Mouse (Mus musculus): Measurements from ENCODE around the gene Pde7b. TPM values are rescaled to one million over a fixed set of nuclear protein-coding genes. Genes with fewer than 3 reads are reported as not detected.

Pde7b gene
- polyA plus RNA-seq (2012; rRNA removed) = 0.11 and 0.22 TPM in 2 replicates
- polyA plus RNA-seq (2014; fragmentation: Nextera tagmentation; extraction: Ambion mirVana) = 0.18 and 0.39 TPM in 2 replicates

GRCm38 (mm10) chr10:20724906-20725305 is at the start of gene Pde7b:
Pde7b (minus strand) TSS chr10:20725078.
- Histone ChIP-seq H3K36me3 (replicated peaks; ENCODE audit: control insufficient read depth, insufficient read depth, low read depth) (no peaks in the 10 kb centered on the region), H3K4me3 (ENCODE audit: insufficient read depth in 1 of 2, low read depth in 2 of 2, low read length in 2 of 2) (peak within 1 kb of the TSS; percentile 29 to 42), H3K4me2 (ENCODE audit: low read depth) (peak within 1 kb of the TSS; percentile 67), H3K4me1 (replicated peaks; ENCODE audit: control insufficient read depth in 2 of 2, insufficient read depth in 2 of 2, low read length in 1 of 2) (peaks cover 0 to 10% of the 10 kb centered on the region in 2 experiments; a peak in 2 of 4 replicates), H3K27ac (no peak within 1 kb of the TSS), H3K9me3 (ENCODE audit: control insufficient read depth, low read length) (no peaks in the 10 kb centered on the region), H3K9ac (replicated peaks) (peak within 1 kb of the TSS; percentile 56), H3K27me3 (ENCODE audit: control insufficient read depth, insufficient read depth, low read length) (no peaks in the 10 kb centered on the region)
- TF ChIP-seq EP300 (IDR thresholded peaks at IDR 0.05; ENCODE audit: low read depth) (no peak), CTCF (IDR thresholded peaks at IDR 0.05; ENCODE audit: low read depth) (no peak)
- WGBS (ENCODE audit: insufficient replicate concordance) = 10% methylated on average over 17 of the region's 17 CpGs
- ATAC-seq (ENCODE audit: insufficient read depth) = peak; percentile 57; the same call in 1 of the 2 replicates
- peak; percentile 17 to 31 (median 26) for DNase-seq (ENCODE audit: low read depth in 3 of 3, low spot score in 3 of 3)

DNA sequence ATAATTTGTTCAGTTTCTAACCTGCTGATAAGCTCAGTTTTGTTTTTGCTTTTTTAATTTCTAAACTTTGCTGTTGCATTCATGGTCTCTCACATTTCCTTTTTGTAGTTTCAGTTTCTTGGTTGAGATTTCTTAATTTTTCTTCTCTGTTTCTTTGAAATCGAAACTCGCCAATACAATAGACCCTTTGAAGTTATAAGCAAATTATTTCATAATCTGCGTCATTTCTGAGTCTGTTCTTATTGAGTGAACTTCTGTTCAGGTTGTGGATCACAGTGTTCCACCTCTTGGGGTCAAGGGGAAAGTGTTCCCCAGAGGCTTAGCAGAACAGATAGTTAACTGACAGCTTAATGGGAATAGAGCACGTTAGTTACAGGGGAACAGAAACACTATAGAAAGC is 47.2 kb upstream of the Pde7b start:
- no peak overlapping the region for H3K4me3 ChIP-seq (ENCODE audit: insufficient read depth in 1 of 2, low read depth in 2 of 2, low read length in 2 of 2)
- no peak for ATAC-seq (ENCODE audit: insufficient read depth)
- no peaks in the 10 kb centered on the region for H3K36me3 ChIP-seq (replicated peaks; ENCODE audit: control insufficient read depth, insufficient read depth, low read depth)
- TF ChIP-seq CTCF (IDR thresholded peaks at IDR 0.05; ENCODE audit: low read depth) (no peak), EP300 (IDR thresholded peaks at IDR 0.05; ENCODE audit: low read depth) (no peak)
- no peak for DNase-seq (ENCODE audit: low read depth in 3 of 3, low spot score in 3 of 3)
- H3K27me3 ChIP-seq (ENCODE audit: control insufficient read depth, insufficient read depth, low read length) = no peaks in the 10 kb centered on the region
- peaks cover 0 to 10% of the 10 kb centered on the region in 2 experiments; a peak in 1 of 4 replicates for H3K4me1 ChIP-seq (replicated peaks; ENCODE audit: control insufficient read depth in 2 of 2, insufficient read depth in 2 of 2, low read length in 1 of 2)
- no peak overlapping the region for H3K27ac ChIP-seq
- H3K4me2 ChIP-seq (ENCODE audit: low read depth) = no peak overlapping the region
- no peak overlapping the region for H3K9ac ChIP-seq (replicated peaks)
- 66% methylated on average over 4 of the region's 4 CpGs for WGBS (ENCODE audit: insufficient replicate concordance)
- no peaks in the 10 kb centered on the region for H3K9me3 ChIP-seq (ENCODE audit: control insufficient read depth, low read length)

- Histone ChIP-seq H3K4me3 (ENCODE audit: insufficient read depth in 1 of 2, low read depth in 2 of 2, low read length in 2 of 2) (no peak overlapping the region), H3K27ac (no peak overlapping the region)
- 71% methylated on average over 2 of the region's 2 CpGs for WGBS (ENCODE audit: insufficient replicate concordance)
Observed at GRCm38 (mm10) chr10:20770418-20770888, 45.6 kb upstream of the Pde7b start.

GRCm38 (mm10) chr10:20769557-20770417 is 44.9 kb upstream of the Pde7b start:
- no peak for ATAC-seq (ENCODE audit: insufficient read depth)

More at GRCm38 (mm10) chr10:20770418-20770888, 45.6 kb upstream of the Pde7b start:
- Histone ChIP-seq H3K9ac (replicated peaks) (no peak overlapping the region), H3K4me1 (replicated peaks; ENCODE audit: control insufficient read depth in 2 of 2, insufficient read depth in 2 of 2, low read length in 1 of 2) (peaks cover 0 to 9% of the 10 kb centered on the region in 2 experiments; a peak in 1 of 4 replicates), H3K9me3 (ENCODE audit: control insufficient read depth, low read length) (no peaks in the 10 kb centered on the region), H3K4me2 (ENCODE audit: low read depth) (no peak overlapping the region), H3K27me3 (ENCODE audit: control insufficient read depth, insufficient read depth, low read length) (no peaks in the 10 kb centered on the region), H3K36me3 (replicated peaks; ENCODE audit: control insufficient read depth, insufficient read depth, low read depth) (no peaks in the 10 kb centered on the region)
- TF ChIP-seq EP300 (IDR thresholded peaks at IDR 0.05; ENCODE audit: low read depth) (no peak), CTCF (IDR thresholded peaks at IDR 0.05; ENCODE audit: low read depth) (no peak)
- DNase-seq (ENCODE audit: low read depth in 3 of 3, low spot score in 3 of 3) (no peak), ATAC-seq (ENCODE audit: insufficient read depth) (no peak)

DNA sequence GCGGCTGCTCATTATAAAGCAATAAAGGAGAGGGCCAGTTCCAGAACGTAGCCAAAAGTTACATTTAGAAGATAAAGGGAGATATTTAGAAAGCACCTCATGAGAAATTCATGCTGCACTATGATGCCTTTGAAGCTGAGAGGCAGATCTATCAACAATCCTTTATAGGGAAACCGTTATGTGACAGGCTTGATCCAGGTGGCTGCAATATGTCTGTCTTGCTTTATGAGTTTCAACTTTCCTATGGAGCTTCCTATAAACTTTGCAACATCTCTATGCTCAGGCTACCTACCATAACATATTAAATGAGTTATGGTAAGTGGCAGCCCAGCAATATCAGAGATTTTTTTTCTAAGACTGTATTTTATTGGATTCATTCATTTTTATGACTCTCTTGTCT is 39.5 kb upstream of the Pde7b start:
- no peak overlapping the region for H3K27ac ChIP-seq
- H3K27me3 ChIP-seq (ENCODE audit: control insufficient read depth, insufficient read depth, low read length) = no peaks in the 10 kb centered on the region
- DNase-seq (ENCODE audit: low read depth in 3 of 3, low spot score in 3 of 3) (no peak), ATAC-seq (ENCODE audit: insufficient read depth) (no peak)
- no peaks in the 10 kb centered on the region for H3K36me3 ChIP-seq (replicated peaks; ENCODE audit: control insufficient read depth, insufficient read depth, low read depth)
- TF ChIP-seq CTCF (IDR thresholded peaks at IDR 0.05; ENCODE audit: low read depth) (no peak), EP300 (IDR thresholded peaks at IDR 0.05; ENCODE audit: low read depth) (no peak)
- H3K4me2 ChIP-seq (ENCODE audit: low read depth) = no peak overlapping the region
- no peak overlapping the region for H3K9ac ChIP-seq (replicated peaks)
- H3K4me3 ChIP-seq (ENCODE audit: insufficient read depth in 1 of 2, low read depth in 2 of 2, low read length in 2 of 2) = no peak overlapping the region
- no peaks in the 10 kb centered on the region for H3K9me3 ChIP-seq (ENCODE audit: control insufficient read depth, low read length)
- no peaks in the 10 kb centered on the region for H3K4me1 ChIP-seq (replicated peaks; ENCODE audit: control insufficient read depth in 2 of 2, insufficient read depth in 2 of 2, low read length in 1 of 2)
- WGBS (ENCODE audit: insufficient replicate concordance) = 74% methylated on average over 3 of the region's 3 CpGs

More at GRCm38 (mm10) chr10:20769557-20770417, 44.9 kb upstream of the Pde7b start:
- Histone ChIP-seq H3K27me3 (ENCODE audit: control insufficient read depth, insufficient read depth, low read length) (no peaks in the 10 kb centered on the region), H3K4me1 (replicated peaks; ENCODE audit: control insufficient read depth in 2 of 2, insufficient read depth in 2 of 2, low read length in 1 of 2) (peaks cover 0 to 9% of the 10 kb centered on the region in 2 experiments; a peak in 1 of 4 replicates), H3K9ac (replicated peaks) (no peak overlapping the region), H3K4me3 (ENCODE audit: insufficient read depth in 1 of 2, low read depth in 2 of 2, low read length in 2 of 2) (no peak overlapping the region), H3K27ac (no peak overlapping the region), H3K9me3 (ENCODE audit: control insufficient read depth, low read length) (no peaks in the 10 kb centered on the region), H3K4me2 (ENCODE audit: low read depth) (no peak overlapping the region), H3K36me3 (replicated peaks; ENCODE audit: control insufficient read depth, insufficient read depth, low read depth) (no peaks in the 10 kb centered on the region)
- WGBS (ENCODE audit: insufficient replicate concordance) = 60% methylated on average over 7 of the region's 7 CpGs
- DNase-seq (ENCODE audit: low read depth in 3 of 3, low spot score in 3 of 3) = no peak
- TF ChIP-seq EP300 (IDR thresholded peaks at IDR 0.05; ENCODE audit: low read depth) (no peak), CTCF (IDR thresholded peaks at IDR 0.05; ENCODE audit: low read depth) (no peak)
